Mouse (Mus musculus) heart, postnatal 0 days (tissue): ENCODE measurements around the gene Fry. TPM values are rescaled to one million over a fixed set of nuclear protein-coding genes. Genes with fewer than 3 reads are reported as not detected.

Experiments
- ATAC-seq: fragments of 200-750 bp; cut with Nextera tagmentation; 2 replicates; pipeline ENCODE4 v1.8.0; 2017; ENCODE audit warnings: low read depth, moderate number of reproducible peaks, moderate library complexity; ENCODE audit not compliant: insufficient read depth
- DNase-seq: peaks from one replicate; pipeline ENCODE4 v3.0.0-alpha.2; 2016; ENCODE audit warnings: low spot score
- H3K27ac ChIP-seq: fragments of 300-500 bp; sonication (generic); 2 replicates; pipeline ENCODE4 v1.5.1; 2014; ENCODE audit warnings: low read depth, mild to moderate bottlenecking
- H3K27me3 ChIP-seq: fragments of 300-500 bp; sonication (generic); 2 replicates; pipeline ENCODE4 v1.6.1; 2014; ENCODE audit warnings: low read length, mixed read lengths; ENCODE audit not compliant: control insufficient read depth, insufficient read depth
- H3K36me3 ChIP-seq: fragments of 300-500 bp; sonication (generic); replicated peaks from 2 replicates; pipeline ENCODE4 v1.6.1; 2014; ENCODE audit warnings: low read length, mixed read lengths; ENCODE audit not compliant: control insufficient read depth, insufficient read depth
- H3K4me1 ChIP-seq: fragments of 300-500 bp; sonication (generic); 2 replicates; pipeline ENCODE4 v1.6.1; 2014; ENCODE audit warnings: antibody characterized with exemption; ENCODE audit not compliant: control insufficient read depth, insufficient read depth
- H3K4me2 ChIP-seq: fragments of 300-500 bp; sonication (generic); 2 replicates; pipeline ENCODE4 v1.6.1; 2014; ENCODE audit warnings: low read depth, mild to moderate bottlenecking, low read length, moderate library complexity
- H3K4me3 ChIP-seq: fragments of 300-500 bp; sonication (generic); 2 replicates; pipeline ENCODE4 v1.5.1; 2014; ENCODE audit warnings: low read depth, low read length
- H3K9ac ChIP-seq: fragments of 300-500 bp; sonication (generic); replicated peaks from 2 replicates; pipeline ENCODE4 v1.6.1; 2014; ENCODE audit warnings: low read depth, low read length, mixed read lengths
- H3K9me3 ChIP-seq: fragments of 300-500 bp; sonication (generic); replicated peaks from 2 replicates; pipeline ENCODE4 v1.6.1; 2016; ENCODE audit warnings: low read length; ENCODE audit not compliant: control insufficient read depth
- CTCF ChIP-seq: IDR thresholded peaks from 2 replicates; pipeline ENCODE4 v1.5.1; 2016; ENCODE audit warnings: antibody characterized with exemption, control low read depth, low read depth
- EP300 ChIP-seq: IDR thresholded peaks from 2 replicates; pipeline ENCODE4 v1.6.1; 2016; ENCODE audit warnings: antibody characterized with exemption, low read depth
- WGBS: fragments of 180-500 bp; shearing (Covaris S2); extraction: QIAGEN DNeasy Blood & Tissue Kit; methylation state at CpG from one replicate; pipeline ENCODE4 v1.1.7; 2014; 5-methylcytosine and 5-hydroxymethylcytosine counted together
- polyA plus RNA-seq: library from polyadenylated mRNA; unstranded; fragments of >200 nt; fragmentation: Nextera tagmentation; extraction: Ambion mirVana; gene quantifications from 2 replicates; pipeline ENCODE4 v1.2.1, GENCODE M21; 2015
- total RNA-seq: library from RNA; depleted of rRNA; stranded (reverse); fragments of >200 nt; gene quantifications from 2 replicates; pipeline ENCODE4 v1.2.3, GENCODE M21; 2014; ENCODE audit warnings: low replicate concordance

The Fry gene
- total and polyA plus RNA-seq, 2 experiments from 2014 or later, result 31.8 to 124 TPM

DNA sequence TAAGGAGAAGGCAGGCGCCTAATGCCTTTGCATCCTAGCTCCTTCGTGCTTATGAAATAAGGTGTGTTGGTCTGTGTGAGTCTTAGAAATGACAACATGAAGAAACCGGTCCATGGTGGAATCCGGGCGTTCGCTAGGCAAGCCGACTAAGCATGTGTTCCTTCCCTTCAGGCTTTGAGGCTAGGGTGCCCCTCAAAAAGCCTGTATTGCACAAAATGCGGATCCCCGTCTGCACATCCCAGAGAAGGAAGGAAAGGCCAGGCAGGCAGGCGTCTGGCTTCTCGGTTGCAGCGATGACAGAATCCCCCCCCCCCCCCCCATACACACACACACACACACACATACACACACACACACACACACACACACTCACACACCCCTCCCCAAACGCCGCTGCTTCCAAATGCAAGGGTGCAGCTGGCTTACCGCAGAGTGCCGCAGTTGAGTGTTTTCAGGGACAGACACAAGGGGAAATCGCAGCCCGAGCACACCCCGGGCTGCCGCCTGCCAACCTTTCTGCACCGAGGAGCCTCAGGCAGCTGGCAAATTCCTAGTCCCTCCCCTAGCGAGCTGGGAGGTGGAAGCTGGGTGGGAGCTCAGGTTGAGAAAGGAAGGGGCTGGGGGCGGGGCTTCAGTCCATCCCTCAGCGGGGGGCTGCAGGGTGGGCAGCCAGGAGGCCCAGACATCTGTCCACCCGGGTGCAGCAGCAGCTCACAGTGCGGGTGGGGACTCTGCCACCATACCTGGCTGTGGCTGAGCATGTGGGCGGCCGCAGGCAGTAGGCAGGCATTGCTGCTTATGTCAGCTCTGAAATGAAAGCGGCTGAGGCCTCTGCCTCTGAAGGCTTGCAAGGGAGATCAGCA is 141.0 kb downstream of the Fry start:
- Histone ChIP-seq H3K9me3 (no peaks in the 10 kb centered on the region), H3K4me2 (peak overlapping the region; percentile 74), H3K4me1 (peaks cover 24% of the 10 kb centered on the region), H3K36me3 (no peaks in the 10 kb centered on the region), H3K9ac (peak overlapping the region; percentile 56), H3K27ac (peak overlapping the region; percentile 56), H3K27me3 (no peaks in the 10 kb centered on the region), H3K4me3 (peak overlapping the region; percentile 47)
- DNase-seq (peak; percentile 71), ATAC-seq (peak; percentile 73)
- no peak for TF ChIP-seq CTCF
- no peak for TF ChIP-seq EP300
- 3% methylated on average over 28 of the region's 29 CpGs for WGBS

DNA sequence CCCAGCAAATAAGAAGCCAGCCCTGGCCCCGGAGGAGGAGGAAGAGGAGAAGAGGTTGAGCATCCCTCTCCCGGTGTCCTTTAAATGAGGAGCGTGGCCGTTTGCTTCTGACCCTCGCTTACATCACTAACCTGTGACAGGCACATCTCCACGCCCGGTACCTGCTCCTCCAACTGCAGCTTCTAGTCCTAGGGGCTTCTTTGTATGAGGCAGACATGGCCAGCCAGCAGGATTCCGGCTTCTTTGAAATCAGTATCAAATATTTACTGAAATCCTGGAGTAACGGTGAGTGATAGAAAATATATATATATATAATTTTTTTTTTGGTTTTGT is 141.6 kb downstream of the Fry start:
- no peak for ATAC-seq
- H3K27me3 ChIP-seq, result no peaks in the 10 kb centered on the region
- peaks cover 24% of the 10 kb centered on the region for H3K4me1 ChIP-seq
- H3K4me3 ChIP-seq, result peak overlapping the region; percentile 47
- TF ChIP-seq EP300 (no peak), CTCF (no peak)
- DNase-seq, result no peak
- H3K4me2 ChIP-seq, result peak overlapping the region; percentile 74
- WGBS, result 37% methylated on average over 9 of the region's 9 CpGs
- no peaks in the 10 kb centered on the region for H3K36me3 ChIP-seq
- peak overlapping the region; percentile 56; the same call in 1 of the 2 replicates for H3K9ac ChIP-seq
- no peaks in the 10 kb centered on the region for H3K9me3 ChIP-seq
- H3K27ac ChIP-seq, result peak overlapping the region; percentile 56

DNA sequence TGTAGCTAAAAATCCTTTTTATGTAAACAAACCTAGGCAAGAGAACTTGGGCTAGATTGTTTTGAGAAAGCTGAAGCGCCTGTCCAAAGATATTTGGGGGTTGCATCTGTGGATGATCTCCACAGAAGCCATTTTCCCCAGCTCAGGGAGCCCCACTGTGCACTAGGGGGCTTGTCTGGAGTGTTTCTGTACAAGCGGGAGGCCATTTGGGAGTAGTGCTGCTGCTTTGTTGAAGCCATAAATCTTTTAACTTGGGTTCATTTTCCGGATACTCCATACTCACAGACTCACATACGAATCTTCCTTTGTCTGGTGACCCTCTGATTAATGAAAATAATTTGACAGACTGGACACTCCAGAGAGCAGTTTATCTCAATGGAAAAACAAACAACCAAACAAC is 142.9 kb downstream of the Fry start:
- DNase-seq (no peak), ATAC-seq (no peak)
- peak overlapping the region; percentile 29; the same call in 1 of the 2 replicates for H3K4me2 ChIP-seq
- H3K9ac ChIP-seq, result no peak overlapping the region
- H3K27ac ChIP-seq, result no peak overlapping the region
- H3K36me3 ChIP-seq, result no peaks in the 10 kb centered on the region
- no peak for TF ChIP-seq CTCF
- no peak for TF ChIP-seq EP300
- H3K27me3 ChIP-seq, result no peaks in the 10 kb centered on the region
- 74% methylated on average over 4 of the region's 4 CpGs for WGBS
- no peak overlapping the region for H3K4me3 ChIP-seq
- no peaks in the 10 kb centered on the region for H3K9me3 ChIP-seq
- peaks cover 24% of the 10 kb centered on the region for H3K4me1 ChIP-seq

- H3K27me3 ChIP-seq, result no peaks in the 10 kb centered on the region
- 81% methylated on average over 16 of the region's 16 CpGs for WGBS
- DNase-seq (no peak), ATAC-seq (no peak)
- H3K4me2 ChIP-seq, result no peak overlapping the region; the same call in 1 of the 2 replicates
- no peak overlapping the region for H3K9ac ChIP-seq
- TF ChIP-seq CTCF (no peak), EP300 (no peak; the same call in 1 of the 2 replicates)
- H3K4me3 ChIP-seq, result no peak overlapping the region
- peaks cover 20% of the 10 kb centered on the region for H3K4me1 ChIP-seq
- peak overlapping the region; percentile 22; the same call in 1 of the 2 replicates for H3K27ac ChIP-seq
- no peaks in the 10 kb centered on the region for H3K9me3 ChIP-seq
- no peaks in the 10 kb centered on the region for H3K36me3 ChIP-seq
Observed at GRCm38 (mm10) chr5:150262046-150262716, 143.7 kb downstream of the Fry start.

DNA sequence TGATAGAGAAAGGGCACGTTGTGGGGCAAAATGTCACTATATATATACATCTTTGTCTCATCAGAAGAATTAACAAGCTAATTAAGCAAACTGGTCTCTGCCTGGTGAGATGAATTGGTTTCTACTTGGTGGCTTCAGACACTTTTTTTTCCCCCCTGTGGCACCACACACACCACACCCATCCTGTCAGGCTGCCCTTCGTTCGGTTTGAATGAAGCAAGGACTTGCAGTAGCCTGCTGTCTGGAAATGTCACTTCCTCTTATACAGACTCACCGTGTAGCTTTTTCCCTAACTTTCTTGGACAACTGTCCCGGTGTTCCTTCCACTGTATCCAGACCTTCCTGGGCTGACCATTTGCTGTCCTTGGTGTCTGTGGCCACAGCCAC is 144.3 kb downstream of the Fry start:
- ATAC-seq (no peak), DNase-seq (no peak)
- Histone ChIP-seq H3K4me2 (no peak overlapping the region), H3K4me1 (peaks cover 16% of the 10 kb centered on the region), H3K27me3 (no peaks in the 10 kb centered on the region), H3K4me3 (no peak overlapping the region), H3K9ac (no peak overlapping the region), H3K9me3 (no peaks in the 10 kb centered on the region), H3K27ac (peak overlapping the region; percentile 22; the same call in 1 of the 2 replicates), H3K36me3 (no peaks in the 10 kb centered on the region)
- TF ChIP-seq EP300 (no peak; the same call in 1 of the 2 replicates), CTCF (no peak)
- 51% methylated on average over 5 of the region's 5 CpGs for WGBS
